Mouse (Mus musculus): Measurements from ENCODE around the gene Rab1a. TPM values are rescaled to one million over a fixed set of nuclear protein-coding genes. Genes with fewer than 3 reads are reported as not detected.
"Not testable (repeated sequence)": the region's sequence is repeated elsewhere in the genome, so short reads cannot be mapped to it uniquely, and the experiment has no call there.

Gene Rab1a
- polyA plus RNA-seq, 2 experiments, result 53.0 to 80.6 TPM

GRCm38 (mm10) chr11:20164979-20165867 is 36.0 kb upstream of the Rab1a start:
- H3K4me1 ChIP-seq (replicated peaks; ENCODE audit: control insufficient read depth in 2 of 2, insufficient read depth in 2 of 2, low read length in 1 of 2), result no peaks in the 10 kb centered on the region
- WGBS (ENCODE audit: insufficient replicate concordance), result 53% methylated on average over 4 of the region's 4 CpGs
- no peaks in the 10 kb centered on the region for H3K9me3 ChIP-seq (ENCODE audit: control insufficient read depth, low read length)
- H3K36me3 ChIP-seq (replicated peaks; ENCODE audit: control insufficient read depth, insufficient read depth, low read depth), result no peaks in the 10 kb centered on the region
- H3K27ac ChIP-seq, result no peak overlapping the region
- DNase-seq (ENCODE audit: low read depth in 3 of 3, low spot score in 3 of 3) (no peak), ATAC-seq (ENCODE audit: insufficient read depth) (no peak)
- H3K27me3 ChIP-seq (ENCODE audit: control insufficient read depth, insufficient read depth, low read length), result no peaks in the 10 kb centered on the region
- TF ChIP-seq CTCF (IDR thresholded peaks at IDR 0.05; ENCODE audit: low read depth), result no peak
- no peak for TF ChIP-seq EP300 (IDR thresholded peaks at IDR 0.05; ENCODE audit: low read depth)
- H3K9ac ChIP-seq (replicated peaks), result no peak overlapping the region
- no peak overlapping the region for H3K4me3 ChIP-seq (ENCODE audit: insufficient read depth in 1 of 2, low read depth in 2 of 2, low read length in 2 of 2)
- no peak overlapping the region for H3K4me2 ChIP-seq (ENCODE audit: low read depth)

GRCm38 (mm10) chr11:20165991-20166390 is 35.2 kb upstream of the Rab1a start:
- ATAC-seq (ENCODE audit: insufficient read depth) (no peak), DNase-seq (ENCODE audit: low read depth in 3 of 3, low spot score in 3 of 3) (no peak)
- no peak overlapping the region for H3K9ac ChIP-seq (replicated peaks)
- no peaks in the 10 kb centered on the region for H3K27me3 ChIP-seq (ENCODE audit: control insufficient read depth, insufficient read depth, low read length)
- no peaks in the 10 kb centered on the region for H3K4me1 ChIP-seq (replicated peaks; ENCODE audit: control insufficient read depth in 2 of 2, insufficient read depth in 2 of 2, low read length in 1 of 2)
- no peak overlapping the region for H3K4me2 ChIP-seq (ENCODE audit: low read depth)
- 71% methylated on average over 4 of the region's 4 CpGs for WGBS (ENCODE audit: insufficient replicate concordance)
- no peaks in the 10 kb centered on the region for H3K36me3 ChIP-seq (replicated peaks; ENCODE audit: control insufficient read depth, insufficient read depth, low read depth)
- no peak overlapping the region for H3K4me3 ChIP-seq (ENCODE audit: insufficient read depth in 1 of 2, low read depth in 2 of 2, low read length in 2 of 2)
- no peaks in the 10 kb centered on the region for H3K9me3 ChIP-seq (ENCODE audit: control insufficient read depth, low read length)
- TF ChIP-seq CTCF (IDR thresholded peaks at IDR 0.05; ENCODE audit: low read depth) (no peak), EP300 (IDR thresholded peaks at IDR 0.05; ENCODE audit: low read depth) (no peak)
- H3K27ac ChIP-seq, result no peak overlapping the region

- H3K4me2 ChIP-seq (ENCODE audit: low read depth), result not testable (repeated sequence)
Observed at GRCm38 (mm10) chr11:20166476-20166875, 34.8 kb upstream of the Rab1a start.

DNA sequence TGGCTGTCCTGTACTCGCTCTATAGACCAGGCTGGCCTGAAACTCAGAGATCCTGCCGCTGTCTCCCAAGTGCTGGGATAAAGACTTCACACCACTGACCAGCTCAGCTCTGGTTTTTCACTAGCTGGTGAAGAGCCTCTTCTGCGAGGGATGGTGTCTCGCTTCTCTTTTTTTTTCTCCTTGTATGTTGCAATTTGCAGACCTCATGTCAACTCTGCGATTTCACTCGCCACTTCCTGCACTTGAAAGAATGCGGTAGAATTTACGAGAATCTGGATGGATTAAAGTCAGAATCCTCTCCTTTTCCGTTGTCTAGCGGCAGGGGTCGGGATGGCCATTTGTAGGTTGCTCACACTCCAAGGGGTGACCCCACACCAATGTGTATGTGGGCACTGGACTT is 32.3 kb upstream of the Rab1a start:
- DNase-seq (ENCODE audit: low read depth in 3 of 3, low spot score in 3 of 3), result peak in 2 of 3 experiments; percentile 2 to 3
- Histone ChIP-seq H3K4me1 (replicated peaks; ENCODE audit: control insufficient read depth in 2 of 2, insufficient read depth in 2 of 2, low read length in 1 of 2) (no peaks in the 10 kb centered on the region), H3K27ac (no peak overlapping the region), H3K4me3 (ENCODE audit: insufficient read depth in 1 of 2, low read depth in 2 of 2, low read length in 2 of 2) (no peak overlapping the region), H3K4me2 (ENCODE audit: low read depth) (no peak overlapping the region), H3K36me3 (replicated peaks; ENCODE audit: control insufficient read depth, insufficient read depth, low read depth) (no peaks in the 10 kb centered on the region), H3K9me3 (ENCODE audit: control insufficient read depth, low read length) (no peaks in the 10 kb centered on the region), H3K9ac (replicated peaks) (no peak overlapping the region), H3K27me3 (ENCODE audit: control insufficient read depth, insufficient read depth, low read length) (no peaks in the 10 kb centered on the region)
- no peak for ATAC-seq (ENCODE audit: insufficient read depth)
- TF ChIP-seq CTCF (IDR thresholded peaks at IDR 0.05; ENCODE audit: low read depth) (no peak), EP300 (IDR thresholded peaks at IDR 0.05; ENCODE audit: low read depth) (no peak)
- 46% methylated on average over 11 of the region's 11 CpGs for WGBS (ENCODE audit: insufficient replicate concordance)

More at GRCm38 (mm10) chr11:20166476-20166875, 34.8 kb upstream of the Rab1a start:
- H3K27ac ChIP-seq; H3K9ac ChIP-seq (replicated peaks); H3K4me1 ChIP-seq (replicated peaks; ENCODE audit: control insufficient read depth in 2 of 2, insufficient read depth in 2 of 2, low read length in 1 of 2); DNase-seq (ENCODE audit: low read depth in 3 of 3, low spot score in 3 of 3); H3K27me3 ChIP-seq (ENCODE audit: control insufficient read depth, insufficient read depth, low read length); ATAC-seq (ENCODE audit: insufficient read depth); H3K4me3 ChIP-seq (ENCODE audit: insufficient read depth in 1 of 2, low read depth in 2 of 2, low read length in 2 of 2); H3K9me3 ChIP-seq (ENCODE audit: control insufficient read depth, low read length); H3K36me3 ChIP-seq (replicated peaks; ENCODE audit: control insufficient read depth, insufficient read depth, low read depth): not testable (repeated sequence)
- 49% methylated on average over 6 of the region's 6 CpGs for WGBS (ENCODE audit: insufficient replicate concordance)

- Histone ChIP-seq H3K9ac (replicated peaks) (no peak overlapping the region), H3K4me1 (replicated peaks; ENCODE audit: control insufficient read depth in 2 of 2, insufficient read depth in 2 of 2, low read length in 1 of 2) (no peaks in the 10 kb centered on the region), H3K9me3 (ENCODE audit: control insufficient read depth, low read length) (no peaks in the 10 kb centered on the region), H3K4me3 (ENCODE audit: insufficient read depth in 1 of 2, low read depth in 2 of 2, low read length in 2 of 2) (no peak overlapping the region), H3K27me3 (ENCODE audit: control insufficient read depth, insufficient read depth, low read length) (no peaks in the 10 kb centered on the region), H3K27ac (no peak overlapping the region), H3K4me2 (ENCODE audit: low read depth) (no peak overlapping the region), H3K36me3 (replicated peaks; ENCODE audit: control insufficient read depth, insufficient read depth, low read depth) (no peaks in the 10 kb centered on the region)
- TF ChIP-seq EP300 (IDR thresholded peaks at IDR 0.05; ENCODE audit: low read depth) (no peak), CTCF (IDR thresholded peaks at IDR 0.05; ENCODE audit: low read depth) (no peak)
- no peak for DNase-seq (ENCODE audit: low read depth in 3 of 3, low spot score in 3 of 3)
- ATAC-seq (ENCODE audit: insufficient read depth), result no peak
- 54% methylated on average over 6 of the region's 6 CpGs for WGBS (ENCODE audit: insufficient replicate concordance)
Observed at GRCm38 (mm10) chr11:20187271-20187670, 14.0 kb upstream of the Rab1a start.
